Mouse (Mus musculus) small intestine, adult 2 months (tissue): ENCODE data around the gene Pou6f1. TPM values are rescaled to one million over a fixed set of nuclear protein-coding genes. Genes with fewer than 3 reads are reported as not detected.

ENCODE experiments used
- H3K27ac ChIP-seq: fragments of 200-500 bp; 2 replicates; pipeline ENCODE4 v1.5.1; 2012; ENCODE audit warnings: low read depth, low read length, control low read depth, inconsistent platforms; ENCODE audit not compliant: insufficient read depth
- H3K27me3 ChIP-seq: fragments of 200-500 bp; 2 replicates; pipeline ENCODE4 v1.6.1; 2012; ENCODE audit warnings: mild to moderate bottlenecking, moderate library complexity, low read length, inconsistent platforms; ENCODE audit not compliant: control insufficient read depth, insufficient read depth
- H3K36me3 ChIP-seq: fragments of 200-500 bp; 2 replicates; pipeline ENCODE4 v1.6.1; 2012; ENCODE audit warnings: mild to moderate bottlenecking, low read length, control low read depth, inconsistent platforms; ENCODE audit not compliant: control insufficient read depth, insufficient read depth
- H3K4me1 ChIP-seq: fragments of 200-500 bp; 2 replicates; pipeline ENCODE4 v1.6.1; 2012; ENCODE audit warnings: low read length, inconsistent platforms, mixed read lengths; ENCODE audit not compliant: control insufficient read depth, insufficient read depth, insufficient read length
- H3K4me3 ChIP-seq: fragments of 200-500 bp; 2 replicates; pipeline ENCODE4 v1.5.1; 2012; ENCODE audit warnings: low read depth, mild to moderate bottlenecking, control low read depth, inconsistent platforms, low read length, moderate library complexity
- CTCF ChIP-seq: fragments of 200-500 bp; IDR thresholded peaks from 2 replicates; pipeline ENCODE4 v1.5.1; 2012; ENCODE audit warnings: low read depth, mild to moderate bottlenecking, control low read depth, inconsistent platforms, low read length, moderate library complexity, mixed read lengths; ENCODE audit not compliant: insufficient replicate concordance, insufficient read length; ENCODE audit errors: extremely low read depth
- POLR2A ChIP-seq: fragments of 200-500 bp; IDR thresholded peaks from 2 replicates; pipeline ENCODE4 v1.6.1; 2012; ENCODE audit warnings: low read depth, mild to moderate bottlenecking, control low read depth, inconsistent platforms, low read length, moderate library complexity
- WGBS: fragments of 180-500 bp; shearing (Covaris S2); methylation state at CpG from one replicate; pipeline ENCODE4 v1.1.7; 2018; 5-methylcytosine and 5-hydroxymethylcytosine counted together
- polyA plus RNA-seq: library from polyadenylated mRNA; depleted of rRNA; stranded (reverse); fragments of >200 nt; gene quantifications from 2 replicates; pipeline ENCODE4 v1.2.3, GENCODE M21; 2012

Gene Pou6f1
- polyA plus RNA-seq, 1 experiment = 12.0 TPM

- TF ChIP-seq CTCF (no peak), POLR2A (no peak)
- peaks cover 2% of the 10 kb centered on the region; the same call in 1 of the 2 replicates for H3K4me1 ChIP-seq
- no peaks in the 10 kb centered on the region for H3K36me3 ChIP-seq
- H3K4me3 ChIP-seq = no peak overlapping the region
- WGBS = 83% methylated on average over 6 of the region's 6 CpGs
- H3K27me3 ChIP-seq = no peaks in the 10 kb centered on the region
- H3K27ac ChIP-seq = no peak overlapping the region
These were observed 23.0 kb downstream of the Pou6f1 start for GRCm38 (mm10) chr15:100576810-100577209.

GRCm38 (mm10) chr15:100576392-100576791 lies 23.4 kb downstream of the Pou6f1 start:
- H3K27ac ChIP-seq = no peak overlapping the region
- WGBS = 83% methylated on average over 6 of the region's 6 CpGs

DNA sequence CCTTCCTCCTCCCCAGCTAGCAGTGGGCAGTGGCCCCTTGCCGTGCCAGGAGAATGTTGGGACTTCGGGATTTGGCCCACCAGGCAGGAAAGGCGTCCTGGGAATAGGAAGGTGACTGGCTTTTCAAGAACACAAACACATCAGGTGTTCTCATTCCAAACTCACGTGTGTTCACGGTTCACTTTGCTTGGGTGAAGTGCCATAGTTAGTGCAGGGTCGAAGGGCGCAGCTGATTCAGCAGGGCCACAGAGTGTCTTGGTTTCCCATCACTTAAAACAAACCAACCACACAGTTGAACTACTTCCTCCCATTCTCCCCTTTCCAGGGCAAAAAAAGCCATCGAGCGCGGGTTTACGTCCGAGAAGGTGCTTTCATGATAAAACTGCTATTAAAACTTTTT lies 24.4 kb downstream of the Pou6f1 start:
- WGBS = 80% methylated on average over 12 of the region's 12 CpGs
- TF ChIP-seq POLR2A = no peak
- TF ChIP-seq CTCF = no peak
- no peaks in the 10 kb centered on the region for H3K27me3 ChIP-seq
- peaks cover 2% of the 10 kb centered on the region; the same call in 1 of the 2 replicates for H3K4me1 ChIP-seq
- H3K36me3 ChIP-seq = no peaks in the 10 kb centered on the region
- H3K4me3 ChIP-seq = no peak overlapping the region
- peak overlapping the region; percentile 19; the same call in 1 of the 2 replicates for H3K27ac ChIP-seq

More at GRCm38 (mm10) chr15:100576392-100576791, 23.4 kb downstream of the Pou6f1 start:
- Histone ChIP-seq H3K27me3 (no peaks in the 10 kb centered on the region), H3K36me3 (no peaks in the 10 kb centered on the region), H3K4me3 (no peak overlapping the region), H3K4me1 (peaks cover 2% of the 10 kb centered on the region; the same call in 1 of the 2 replicates)
- TF ChIP-seq CTCF = no peak
- TF ChIP-seq POLR2A = no peak

DNA sequence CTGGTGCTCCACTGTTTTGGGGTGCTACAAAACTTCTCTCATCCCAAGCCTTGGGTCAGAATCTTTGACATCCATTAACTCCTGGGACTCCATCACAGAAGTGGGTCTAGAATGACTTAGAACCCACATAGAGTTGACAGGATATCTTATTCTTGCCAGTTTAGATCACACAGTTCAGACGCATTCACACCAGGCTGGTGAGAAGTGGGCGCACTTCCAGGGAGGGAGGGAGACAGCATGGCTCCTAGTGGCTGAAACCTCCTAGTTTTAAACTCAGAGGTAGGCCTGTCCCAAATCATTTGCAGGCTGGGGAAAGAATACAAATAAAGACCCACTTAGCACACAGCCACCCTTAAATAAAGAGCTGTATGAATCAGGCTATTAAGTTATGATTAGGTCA lies 25.4 kb downstream of the Pou6f1 start:
- H3K4me3 ChIP-seq = no peak overlapping the region
- peaks cover 2% of the 10 kb centered on the region; the same call in 1 of the 2 replicates for H3K4me1 ChIP-seq
- H3K36me3 ChIP-seq = no peaks in the 10 kb centered on the region
- TF ChIP-seq POLR2A (no peak), CTCF (no peak)
- no peaks in the 10 kb centered on the region for H3K27me3 ChIP-seq
- H3K27ac ChIP-seq = no peak overlapping the region
- 80% methylated on average over 2 of the region's 2 CpGs for WGBS

DNA sequence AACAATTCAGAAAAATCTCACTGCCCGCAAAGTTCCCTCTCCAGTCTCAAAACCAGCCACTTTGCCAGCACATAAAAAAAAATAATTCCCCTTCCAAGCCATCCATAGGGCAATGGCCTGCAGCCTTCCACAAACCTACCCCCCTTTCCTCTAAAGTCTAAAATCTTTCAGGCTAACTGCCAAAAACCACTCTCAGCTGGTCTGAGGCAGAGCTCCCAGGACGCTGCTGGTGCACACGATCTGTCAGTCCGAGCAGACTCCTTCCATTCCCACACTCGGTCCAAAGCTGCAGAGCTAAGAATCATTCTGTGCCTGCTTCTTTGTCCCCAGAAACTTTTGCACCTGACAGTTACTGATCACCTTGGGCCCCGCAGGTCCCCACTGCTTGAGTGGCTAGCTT lies 25.8 kb downstream of the Pou6f1 start:
- Histone ChIP-seq H3K27ac (no peak overlapping the region), H3K4me1 (peaks cover 2% of the 10 kb centered on the region; the same call in 1 of the 2 replicates), H3K27me3 (no peaks in the 10 kb centered on the region), H3K36me3 (no peaks in the 10 kb centered on the region), H3K4me3 (no peak overlapping the region)
- no peak for TF ChIP-seq POLR2A
- no peak for TF ChIP-seq CTCF
- WGBS = 54% methylated on average over 6 of the region's 6 CpGs

DNA sequence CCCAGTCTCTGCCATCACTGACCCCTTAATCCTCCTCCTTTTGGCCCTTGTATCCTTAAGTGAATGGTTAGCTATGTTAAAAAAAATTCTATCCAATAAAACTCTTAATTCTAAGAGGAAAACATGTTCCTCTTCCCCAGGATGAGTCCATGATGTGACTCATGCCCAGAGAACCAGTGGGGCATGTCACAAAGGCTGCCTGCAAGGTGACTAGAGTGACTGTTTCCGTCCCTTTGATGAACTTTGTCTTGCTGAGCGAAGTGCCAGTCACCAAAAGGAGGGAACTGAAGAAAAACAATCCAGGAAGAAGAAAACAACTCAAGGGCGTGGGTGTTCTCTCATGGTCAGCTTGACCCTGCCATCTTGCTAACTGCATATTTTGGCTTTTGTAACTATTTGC lies 30.5 kb downstream of the Pou6f1 start:
- Histone ChIP-seq H3K4me1 (no peaks in the 10 kb centered on the region), H3K27me3 (no peaks in the 10 kb centered on the region), H3K27ac (no peak overlapping the region), H3K36me3 (no peaks in the 10 kb centered on the region), H3K4me3 (no peak overlapping the region)
- TF ChIP-seq CTCF = no peak
- no peak for TF ChIP-seq POLR2A
- WGBS = 76% methylated on average over 3 of the region's 3 CpGs

DNA sequence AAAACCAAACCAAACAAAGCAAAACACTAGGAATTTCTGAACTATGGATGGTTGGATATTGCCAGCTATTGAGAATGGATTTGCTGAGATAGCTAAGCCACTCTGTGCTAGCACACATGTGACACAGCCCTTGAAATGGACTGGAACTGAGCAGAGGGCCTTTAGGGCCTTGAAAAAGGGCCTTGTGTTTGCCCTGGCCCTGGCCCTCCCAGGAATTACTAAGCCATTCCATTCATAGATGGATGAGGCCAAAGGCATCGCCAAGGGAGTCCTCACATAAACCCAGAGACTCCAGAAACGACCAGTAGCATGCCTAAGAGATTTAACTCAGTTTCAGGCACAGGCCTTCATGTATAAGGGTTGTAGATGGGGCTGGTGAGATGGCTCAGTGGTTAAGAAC lies 33.3 kb downstream of the Pou6f1 start:
- no peak overlapping the region for H3K27ac ChIP-seq
- H3K4me1 ChIP-seq = no peaks in the 10 kb centered on the region
- no peak for TF ChIP-seq POLR2A
- TF ChIP-seq CTCF = no peak
- 66% methylated on average over 2 of the region's 2 CpGs for WGBS
- H3K36me3 ChIP-seq = no peaks in the 10 kb centered on the region
- H3K27me3 ChIP-seq = no peaks in the 10 kb centered on the region
- H3K4me3 ChIP-seq = no peak overlapping the region
